Mouse (Mus musculus) heart, adult 2 months (tissue): ENCODE results near the gene Elmod3. TPM values are rescaled to one million over a fixed set of nuclear protein-coding genes. Genes with fewer than 3 reads are reported as not detected.

ENCODE experiments used
- DNase-seq, 2 experiments: peaks; one replicate each; pipeline ENCODE4 v3.0.0; 2021
- H3K27ac ChIP-seq: fragments of 200-600 bp; 2 replicates; pipeline ENCODE4 v1.8.1; 2022
- H3K27me3 ChIP-seq: fragments of 200-500 bp; 2 replicates; pipeline ENCODE4 v1.6.1; 2012; ENCODE audit warnings: mild to moderate bottlenecking, low read length, inconsistent platforms, mixed read lengths; ENCODE audit not compliant: control insufficient read depth, insufficient read depth
- H3K36me3 ChIP-seq: fragments of 200-500 bp; 2 replicates; pipeline ENCODE4 v1.6.1; 2012; ENCODE audit warnings: low read length, inconsistent platforms; ENCODE audit not compliant: control insufficient read depth, insufficient read depth
- H3K4me1 ChIP-seq: fragments of 200-500 bp; 2 replicates; pipeline ENCODE4 v1.6.1; 2011; ENCODE audit warnings: low read length; ENCODE audit not compliant: control insufficient read depth, insufficient read depth
- H3K4me3 ChIP-seq: fragments of 200-600 bp; 2 replicates; pipeline ENCODE4 v1.8.1; 2022
- H3K79me2 ChIP-seq: fragments of 200-500 bp; replicated peaks from 2 replicates; pipeline ENCODE4 v1.6.1; 2012; ENCODE audit warnings: mild to moderate bottlenecking, inconsistent platforms, low read length, moderate library complexity, mixed read lengths; ENCODE audit not compliant: control insufficient read depth, insufficient read depth
- H3K9ac ChIP-seq: fragments of 200-500 bp; 2 replicates; pipeline ENCODE4 v1.6.1; 2012; ENCODE audit warnings: low read depth, mild to moderate bottlenecking, control low read depth, inconsistent platforms, low read length, mixed read lengths
- CTCF ChIP-seq: fragments of 200-600 bp; IDR thresholded peaks from 2 replicates; pipeline ENCODE4 v1.8.1; 2022; ENCODE audit warnings: antibody characterized with exemption, mild to moderate bottlenecking, moderate library complexity
- EP300 ChIP-seq: fragments of 200-500 bp; IDR thresholded peaks from 2 replicates; pipeline ENCODE4 v1.6.1; 2011; ENCODE audit warnings: low read depth, low read length, control low read depth; ENCODE audit not compliant: insufficient read depth
- POLR2A ChIP-seq: fragments of 200-500 bp; IDR thresholded peaks from 2 replicates; pipeline ENCODE4 v1.6.1; 2011; ENCODE audit warnings: mild to moderate bottlenecking, low read depth, low read length, control low read depth; ENCODE audit not compliant: insufficient read depth
- WGBS: fragments of 180-500 bp; shearing (Covaris S2); methylation state at CpG from one replicate; pipeline ENCODE4 v1.1.7; 2018; 5-methylcytosine and 5-hydroxymethylcytosine counted together
- intact Hi-C: fragments of 180-260 bp; cut with DNase I; formaldehyde crosslinking; loops from one replicate; pipeline ENCODE4 v1.15.1; 2025
- polyA plus RNA-seq: library from polyadenylated mRNA; depleted of rRNA; stranded (reverse); fragments of >200 nt; gene quantifications from 2 replicates; pipeline ENCODE4 v1.2.3, GENCODE M21; 2012
- total RNA-seq, 2 experiments: library from RNA; stranded (reverse); gene quantifications; 2 replicates each; pipeline ENCODE4 v1.2.3; 2021

Gene Elmod3
- total and polyA plus RNA-seq, 3 experiments: 12.8 to 25.5 (median 16.5) TPM

DNA sequence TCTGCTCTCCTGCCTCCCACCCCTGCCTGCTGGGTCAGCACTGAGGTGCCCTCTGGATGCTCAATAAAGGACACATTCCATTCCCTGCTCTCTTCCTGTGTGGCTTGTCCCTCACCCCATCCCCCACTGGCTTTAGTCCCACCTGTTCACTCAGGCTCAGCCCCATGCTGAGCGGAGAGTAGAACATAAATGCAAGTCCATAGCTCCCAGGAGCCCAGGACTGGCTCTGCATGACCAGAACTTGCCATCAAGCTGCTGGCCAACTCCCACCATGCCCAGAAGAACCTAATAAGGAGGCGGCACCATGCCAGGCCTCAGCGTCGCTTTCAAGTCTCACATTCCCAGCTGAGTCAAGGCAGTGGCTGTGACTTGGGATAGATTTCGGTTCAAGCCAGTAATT, 35.3 kb downstream of the Elmod3 start:
- H3K9ac ChIP-seq: no peak overlapping the region
- intact Hi-C loops: no loop called here
- 76% methylated on average over 5 of the region's 5 CpGs for WGBS
- TF ChIP-seq EP300: no peak
- TF ChIP-seq CTCF: no peak
- TF ChIP-seq POLR2A: no peak
- no peak overlapping the region for H3K27ac ChIP-seq
- H3K4me3 ChIP-seq: no peak overlapping the region
- DNase-seq: no peak
- H3K27me3 ChIP-seq: no peaks in the 10 kb centered on the region
- no peaks in the 10 kb centered on the region for H3K36me3 ChIP-seq
- peaks cover 1% of the 10 kb centered on the region for H3K4me1 ChIP-seq
- H3K79me2 ChIP-seq: no peaks in the 10 kb centered on the region

DNA sequence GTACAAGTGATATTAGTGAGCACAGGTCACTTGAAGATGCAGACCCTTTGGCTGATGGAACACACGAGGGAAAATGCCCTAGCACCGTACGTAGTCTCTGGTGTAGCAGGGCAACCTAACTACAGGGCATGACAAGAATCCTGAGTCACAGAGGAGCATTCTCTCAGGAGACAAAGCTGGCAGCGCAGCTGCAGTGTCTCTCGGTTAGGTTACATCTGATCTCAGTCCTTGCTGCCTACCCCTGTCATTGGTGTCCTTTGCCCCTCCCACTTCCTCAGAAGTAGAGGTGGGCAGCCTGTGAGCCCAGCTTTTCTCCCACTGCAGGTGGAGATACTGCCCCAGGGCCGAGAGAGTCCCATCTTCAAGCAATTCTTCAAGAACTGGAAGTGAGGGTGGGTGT, 35.7 kb downstream of the Elmod3 start:
- 65% methylated on average over 6 of the region's 6 CpGs for WGBS
- no peak overlapping the region for H3K9ac ChIP-seq

DNA sequence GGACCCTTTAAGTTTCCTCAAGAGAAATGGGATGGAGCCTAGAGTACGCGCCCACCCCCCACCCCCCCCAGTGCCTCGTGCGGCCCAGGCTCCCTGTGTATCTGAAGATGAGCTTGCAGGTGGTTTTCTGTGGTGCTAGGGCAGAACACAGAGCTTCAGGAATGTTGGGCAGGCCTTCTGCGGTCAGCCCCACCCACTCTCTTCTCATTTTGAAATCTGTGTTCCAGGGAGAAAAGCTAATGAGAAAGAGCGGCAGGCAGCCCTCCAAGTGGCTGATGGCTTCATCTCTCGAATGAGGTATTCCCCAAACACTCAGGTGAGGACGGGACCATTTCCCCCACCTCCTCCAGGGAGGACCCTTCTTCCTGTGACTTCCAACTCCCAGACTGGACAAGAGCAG, 37.4 kb downstream of the Elmod3 start:
- Histone ChIP-seq H3K4me1 (peaks cover under 1% of the 10 kb centered on the region), H3K4me3 (no peak overlapping the region), H3K27ac (no peak overlapping the region), H3K36me3 (no peaks in the 10 kb centered on the region), H3K27me3 (no peaks in the 10 kb centered on the region), H3K79me2 (no peaks in the 10 kb centered on the region), H3K9ac (no peak overlapping the region)
- DNase-seq: no peak
- 91% methylated on average over 8 of the region's 8 CpGs for WGBS
- intact Hi-C loops: no loop called here
- TF ChIP-seq EP300 (no peak), POLR2A (no peak), CTCF (no peak)

More for the DNA sequence above, 35.7 kb downstream of the Elmod3 start:
- no peak for DNase-seq
- no peaks in the 10 kb centered on the region for H3K36me3 ChIP-seq
- H3K27me3 ChIP-seq: no peaks in the 10 kb centered on the region
- no peak overlapping the region for H3K4me3 ChIP-seq
- no peak overlapping the region for H3K27ac ChIP-seq
- intact Hi-C loops: no loop called here
- no peaks in the 10 kb centered on the region for H3K79me2 ChIP-seq
- TF ChIP-seq EP300 (no peak), CTCF (no peak), POLR2A (no peak)
- peaks cover 1% of the 10 kb centered on the region for H3K4me1 ChIP-seq

DNA sequence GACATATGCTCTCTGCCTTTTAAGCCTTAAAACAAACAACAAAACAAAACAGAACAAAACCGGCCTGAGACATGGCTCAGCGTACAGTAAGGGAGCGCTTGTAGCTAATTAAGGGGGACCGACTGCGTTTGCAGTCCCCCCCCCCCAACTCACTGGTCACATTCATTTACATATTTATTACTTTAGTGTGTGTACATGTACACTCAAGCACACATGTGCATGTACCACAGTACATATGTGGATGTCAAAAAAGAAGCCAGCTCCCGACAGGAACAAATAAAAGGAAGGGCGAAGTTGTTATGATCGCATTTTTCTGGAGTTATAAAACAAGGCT, 45.2 kb downstream of the Elmod3 start:
- 5% methylated on average over 8 of the region's 8 CpGs for WGBS
- H3K79me2 ChIP-seq: no peaks in the 10 kb centered on the region
- peak overlapping the region; percentile 83 for H3K27ac ChIP-seq
- peaks cover 10% of the 10 kb centered on the region for H3K4me1 ChIP-seq
- no peaks in the 10 kb centered on the region for H3K27me3 ChIP-seq
- no peaks in the 10 kb centered on the region for H3K36me3 ChIP-seq
- DNase-seq: no peak
- intact Hi-C loops: no loop called here
- peak overlapping the region; percentile 50 for H3K4me3 ChIP-seq
- H3K9ac ChIP-seq: peak overlapping the region; percentile 66
- TF ChIP-seq POLR2A: no peak
- TF ChIP-seq EP300: no peak
- TF ChIP-seq CTCF: no peak

DNA sequence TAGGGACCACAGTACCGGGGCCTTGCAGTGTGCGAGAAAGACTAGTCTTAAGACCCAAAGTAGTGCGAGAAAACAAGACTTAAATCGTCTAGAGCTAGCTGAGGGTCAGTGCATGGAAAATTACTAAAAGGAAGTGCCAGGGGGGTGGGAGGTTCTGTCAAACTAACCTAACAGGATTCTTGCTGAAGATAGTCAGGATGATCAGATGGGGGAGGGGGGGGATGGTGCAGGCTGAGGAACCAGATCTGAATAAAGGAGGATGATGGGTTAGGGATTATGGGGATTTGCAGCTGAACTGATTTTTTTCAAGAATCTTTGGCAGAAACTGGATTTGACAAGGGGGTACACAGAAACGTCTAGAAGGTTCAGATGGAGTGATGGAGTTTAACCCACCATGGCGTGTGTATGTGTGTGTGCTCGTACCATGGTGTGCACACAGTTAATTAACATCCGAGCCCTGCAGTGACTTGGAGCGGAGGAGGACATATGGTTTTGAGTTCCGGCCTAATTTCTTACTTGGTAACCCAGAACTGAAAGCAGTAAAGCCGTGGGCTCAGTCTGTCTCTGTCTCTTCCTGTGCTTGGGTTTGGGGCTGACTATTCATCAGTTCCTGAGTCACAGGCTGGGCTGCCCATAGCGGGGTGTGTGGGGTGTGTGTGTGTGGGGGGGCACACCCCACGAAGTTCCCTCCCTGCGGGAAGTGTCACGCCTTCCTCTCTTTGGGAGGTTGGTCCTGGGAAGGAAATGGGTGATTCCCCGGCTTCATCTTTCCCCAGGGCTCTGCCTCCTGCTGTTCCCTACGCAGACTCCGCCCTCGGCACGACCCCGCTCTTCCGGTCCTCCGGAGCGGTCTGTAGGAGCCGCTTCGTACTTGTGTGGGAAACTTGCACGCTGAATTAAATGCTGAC, 45.8 kb downstream of the Elmod3 start:
- intact Hi-C loops: no loop called here
- Histone ChIP-seq H3K27ac (peak overlapping the region; percentile 83), H3K9ac (peak overlapping the region; percentile 66), H3K27me3 (no peaks in the 10 kb centered on the region), H3K4me3 (peak overlapping the region; percentile 50), H3K79me2 (no peaks in the 10 kb centered on the region), H3K4me1 (peaks cover 10% of the 10 kb centered on the region), H3K36me3 (no peaks in the 10 kb centered on the region)
- DNase-seq: peak; percentile 76 to 87
- TF ChIP-seq EP300 (peak; percentile 81; the same call in 1 of the 2 replicates), POLR2A (peak; percentile 90), CTCF (0 out of 2 replicates have a peak, but pooled peaks have one; percentile 11)
- 14% methylated on average over 27 of the region's 27 CpGs for WGBS

DNA sequence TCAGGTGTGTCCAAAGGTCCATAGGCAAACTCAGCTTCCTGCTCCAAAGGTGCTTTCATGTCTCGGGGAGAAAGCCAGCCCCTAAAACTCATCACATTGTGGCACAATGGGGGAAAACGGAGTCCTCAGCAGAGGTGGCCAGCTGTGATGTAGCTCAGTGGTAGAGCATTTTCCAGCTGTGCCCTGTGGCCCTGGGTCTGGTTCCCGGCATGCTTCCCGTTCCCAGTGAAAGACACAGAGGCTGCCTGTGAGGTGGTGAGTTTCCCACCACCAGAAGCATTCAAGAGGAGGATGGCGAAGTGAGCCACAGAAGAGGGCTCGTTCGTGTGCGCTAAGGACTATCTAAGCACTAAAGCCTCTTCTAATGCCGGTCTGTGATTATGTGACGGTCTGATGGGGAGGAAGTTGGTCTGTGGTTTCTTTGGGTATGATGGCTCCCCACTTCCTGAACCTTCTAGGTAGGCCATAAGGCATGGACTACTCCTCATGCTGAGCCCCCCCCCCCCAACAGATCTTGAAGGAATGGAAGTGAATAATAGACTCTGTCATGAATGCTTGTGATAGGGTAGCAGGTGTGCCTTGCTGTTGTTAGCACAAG, 47.6 kb downstream of the Elmod3 start:
- H3K36me3 ChIP-seq: no peaks in the 10 kb centered on the region
- WGBS: 83% methylated on average over 10 of the region's 10 CpGs
- intact Hi-C loops: no loop called here
- no peaks in the 10 kb centered on the region for H3K27me3 ChIP-seq
- H3K9ac ChIP-seq: no peak overlapping the region
- peaks cover 10% of the 10 kb centered on the region for H3K4me1 ChIP-seq
- no peak overlapping the region; the same call in 1 of the 2 replicates for H3K27ac ChIP-seq
- TF ChIP-seq POLR2A (no peak), EP300 (no peak), CTCF (no peak)
- no peak for DNase-seq
- H3K4me3 ChIP-seq: no peak overlapping the region
- no peaks in the 10 kb centered on the region for H3K79me2 ChIP-seq
